Mouse (Mus musculus): ENCODE data around the gene Nup85.

DNA sequence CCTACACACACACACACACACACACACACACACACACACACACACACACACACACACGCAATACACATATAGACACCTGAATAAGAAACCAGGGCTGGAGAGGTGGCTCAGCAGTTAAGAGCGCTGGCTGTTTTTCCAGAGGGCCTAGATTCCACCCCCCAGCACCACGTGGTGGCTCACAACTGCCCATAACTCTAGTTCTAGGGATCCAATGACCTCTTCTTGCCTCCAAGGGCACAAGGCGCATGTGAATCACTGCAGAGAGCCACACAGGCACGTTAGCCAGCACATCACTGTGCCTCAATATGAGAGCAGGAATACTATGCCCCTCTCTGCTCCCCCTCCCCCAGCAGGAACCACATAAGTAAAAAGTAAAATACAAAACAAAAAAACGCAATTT is 52.7 kb downstream of the Nup85 start:
- TF ChIP-seq CTCF (conservative IDR thresholded peaks at IDR 0.05; ENCODE audit: low read length) (no peak), POU5F1 (IDR thresholded peaks at IDR 0.05; ENCODE audit: borderline replicate concordance, low read length) (no peak)
